Mouse (Mus musculus) C2C12 (cell line): ENCODE results near the gene Plekha5.

ENCODE experiments used
- CTCF ChIP-seq: IDR thresholded peaks from one replicate; pipeline ENCODE4 v1.5.1; 2011; ENCODE audit not compliant: control insufficient read depth, insufficient read depth, insufficient read length
- MAX ChIP-seq: IDR thresholded peaks from one replicate; pipeline ENCODE4 v1.6.1; 2011; ENCODE audit warnings: mild to moderate bottlenecking, control low read depth

GRCm38 (mm10) chr6:140450693-140451092, 26.8 kb downstream of the Plekha5 start:
- TF ChIP-seq CTCF (no peak), MAX (no peak)
